Mouse (Mus musculus): ENCODE data around the gene Leng9. TPM values are rescaled to one million over a fixed set of nuclear protein-coding genes. Genes with fewer than 3 reads are reported as not detected.
A peak's percentile ranks its signal among the peaks of the same experiment; 100 is the strongest.

The Leng9 gene
- polyA plus RNA-seq, 1 experiment from 2014 or later, result 5.7 TPM

GRCm38 (mm10) chr7:4119976-4120921 lies 29.9 kb downstream of the Leng9 start:
- peaks cover 53% of the 10 kb centered on the region for H3K4me1 ChIP-seq (replicated peaks)
- H3K27me3 ChIP-seq, result no peaks in the 10 kb centered on the region
- WGBS, result 8% methylated on average over 19 of the region's 19 CpGs
- peak overlapping the region; percentile 61 for H3K4me2 ChIP-seq
- H3K4me3 ChIP-seq, result peak overlapping the region; percentile 55
- ATAC-seq (ENCODE audit: low FRiP score, low read depth), result peak; percentile 5; the same call in 1 of the 2 replicates
- peak overlapping the region; percentile 82 for H3K27ac ChIP-seq (replicated peaks)
- no peaks in the 10 kb centered on the region for H3K36me3 ChIP-seq
- peak overlapping the region; percentile 69 for H3K9ac ChIP-seq
- no peaks in the 10 kb centered on the region for H3K9me3 ChIP-seq

- Histone ChIP-seq H3K27me3 (no peaks in the 10 kb centered on the region), H3K9ac (peak within 1 kb of the TSS; percentile 69), H3K4me3 (peak within 1 kb of the TSS; percentile 55), H3K27ac (replicated peaks) (peak within 1 kb of the TSS; percentile 82), H3K4me1 (replicated peaks) (peaks cover 45% of the 10 kb centered on the region), H3K4me2 (peak within 1 kb of the TSS; percentile 61), H3K9me3 (no peaks in the 10 kb centered on the region), H3K36me3 (no peaks in the 10 kb centered on the region)
- ATAC-seq (ENCODE audit: low FRiP score, low read depth), result peak; percentile 16; the same call in 1 of the 2 replicates
- WGBS, result 1% methylated on average over 33 of the region's 37 CpGs
These were observed 30.8 kb downstream of the Leng9 start, which contains the start of gene Ttyh1 for GRCm38 (mm10) chr7:4119344-4119902. TSS of gene Ttyh1 (plus strand) at chr7:4119408.

DNA sequence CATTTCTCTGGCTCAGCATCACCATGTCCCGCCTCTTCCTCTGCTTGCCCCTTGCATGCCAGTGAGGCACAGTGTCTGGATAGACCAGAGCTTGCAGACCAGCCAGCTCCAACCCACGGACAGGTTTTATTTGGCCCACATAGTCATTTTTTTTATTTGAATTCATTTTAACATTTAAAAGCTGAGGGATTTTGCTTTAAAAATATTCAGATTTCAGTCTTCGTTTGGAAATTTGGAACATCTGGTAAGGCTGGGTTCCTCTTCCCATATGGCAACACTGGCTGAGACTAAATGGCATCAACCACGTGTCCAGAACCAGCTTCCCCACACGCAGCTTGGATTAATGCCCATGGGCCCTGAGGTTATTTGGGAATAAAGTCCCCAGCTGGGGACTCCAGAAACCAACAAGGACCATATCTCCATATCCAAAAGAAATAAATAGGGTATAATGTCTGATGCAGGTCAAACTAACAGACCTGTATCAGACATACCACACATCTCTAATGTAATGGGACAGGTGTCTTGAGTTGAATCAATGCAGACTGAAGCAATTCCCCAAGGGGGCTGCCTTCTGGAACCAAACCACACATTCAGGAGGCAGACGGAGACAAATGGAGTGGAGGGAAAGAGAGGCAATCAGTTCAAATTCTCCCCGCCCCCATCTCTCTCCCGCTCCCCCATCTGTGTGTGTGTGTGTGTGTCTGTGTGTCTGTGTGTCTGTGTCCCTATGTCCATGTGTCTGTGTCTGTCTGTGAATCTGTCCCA lies 32.9 kb downstream of the Leng9 start:
- Histone ChIP-seq H3K4me3 (no peak overlapping the region), H3K36me3 (no peaks in the 10 kb centered on the region), H3K4me2 (no peak overlapping the region), H3K9me3 (no peaks in the 10 kb centered on the region), H3K27ac (replicated peaks) (no peak overlapping the region), H3K9ac (no peak overlapping the region), H3K27me3 (no peaks in the 10 kb centered on the region), H3K4me1 (replicated peaks) (peaks cover 25% of the 10 kb centered on the region)
- no peak for ATAC-seq (ENCODE audit: low FRiP score, low read depth)
- 58% methylated on average over 8 of the region's 8 CpGs for WGBS

DNA sequence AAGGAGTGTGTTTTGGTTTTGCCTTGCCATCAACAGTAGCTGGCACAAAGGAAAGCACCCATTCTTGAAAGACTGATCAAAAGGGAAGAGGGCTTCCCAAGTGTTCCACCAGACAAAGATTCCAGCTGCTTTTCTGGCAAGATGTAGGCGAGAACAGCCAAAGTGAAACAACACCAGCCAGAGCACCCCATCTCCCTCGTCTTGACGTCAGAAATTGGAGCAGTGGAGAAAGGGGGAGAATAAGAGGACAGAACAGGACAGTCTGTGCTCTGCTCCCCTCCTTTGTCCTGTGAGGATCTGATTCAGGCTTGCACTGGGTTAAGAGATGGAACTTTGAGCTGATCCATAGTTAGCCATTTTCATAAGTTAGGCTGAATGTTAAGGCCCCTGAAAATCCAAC lies 38.4 kb downstream of the Leng9 start:
- H3K4me1 ChIP-seq (replicated peaks), result no peaks in the 10 kb centered on the region
- WGBS, result 64% methylated on average over 3 of the region's 3 CpGs
- H3K27ac ChIP-seq (replicated peaks), result peak overlapping the region; percentile 15; the same call in 1 of the 2 replicates
- no peaks in the 10 kb centered on the region for H3K9me3 ChIP-seq
- H3K4me2 ChIP-seq, result no peak overlapping the region
- H3K4me3 ChIP-seq, result no peak overlapping the region
- no peaks in the 10 kb centered on the region for H3K27me3 ChIP-seq
- no peak for ATAC-seq (ENCODE audit: low FRiP score, low read depth)
- no peaks in the 10 kb centered on the region for H3K36me3 ChIP-seq
- no peak overlapping the region for H3K9ac ChIP-seq

DNA sequence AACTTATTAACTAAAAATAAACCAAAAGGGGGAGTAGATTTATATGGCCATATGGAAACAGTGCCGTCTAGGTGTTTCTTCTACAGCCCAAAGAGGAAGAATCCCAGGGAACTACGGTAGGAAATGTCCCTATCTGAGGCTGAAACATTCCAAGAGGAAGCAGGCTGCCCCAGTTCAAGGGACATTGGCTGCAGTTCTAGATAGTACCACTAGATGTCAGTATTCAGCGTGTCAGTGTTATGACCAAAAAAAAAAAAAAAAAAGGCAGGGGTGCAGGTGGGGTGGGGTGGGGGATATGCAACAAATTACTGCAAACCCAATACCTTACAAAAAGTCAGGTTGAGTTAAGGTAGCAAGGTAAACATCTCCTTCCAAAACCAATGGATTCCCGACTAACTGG lies 46.8 kb downstream of the Leng9 start:
- H3K27ac ChIP-seq (replicated peaks), result no peak overlapping the region
- H3K27me3 ChIP-seq, result no peaks in the 10 kb centered on the region
- H3K9ac ChIP-seq, result no peak overlapping the region
- H3K4me1 ChIP-seq (replicated peaks), result no peaks in the 10 kb centered on the region
- no peak overlapping the region for H3K4me3 ChIP-seq
- no peak overlapping the region for H3K4me2 ChIP-seq
- WGBS, result 11% methylated on average over 4 of the region's 4 CpGs
- no peak for ATAC-seq (ENCODE audit: low FRiP score, low read depth)
- no peaks in the 10 kb centered on the region for H3K9me3 ChIP-seq
- H3K36me3 ChIP-seq, result no peaks in the 10 kb centered on the region

DNA sequence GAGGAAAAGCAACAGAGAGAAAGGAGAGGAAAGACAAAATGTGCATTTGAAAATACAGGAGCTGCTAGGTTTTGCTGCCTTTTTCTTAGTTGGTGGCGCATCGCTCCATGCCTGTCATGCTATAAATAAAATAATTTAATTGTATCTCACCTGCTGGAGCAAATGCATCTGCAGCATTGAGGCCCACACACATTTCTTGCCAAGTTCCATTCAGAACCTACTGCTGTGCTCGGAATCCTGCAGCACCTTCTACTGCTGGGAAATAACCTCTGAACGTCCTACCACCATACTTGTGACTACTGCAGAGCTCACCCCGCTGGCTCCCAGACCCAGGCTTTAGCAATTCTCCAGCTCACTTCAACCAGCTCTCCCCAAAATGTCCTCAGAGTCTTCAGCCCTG lies 49.0 kb downstream of the Leng9 start:
- ATAC-seq (ENCODE audit: low FRiP score, low read depth), result no peak
- H3K4me1 ChIP-seq (replicated peaks), result no peaks in the 10 kb centered on the region
- WGBS, result 86% methylated on average over 5 of the region's 5 CpGs

DNA sequence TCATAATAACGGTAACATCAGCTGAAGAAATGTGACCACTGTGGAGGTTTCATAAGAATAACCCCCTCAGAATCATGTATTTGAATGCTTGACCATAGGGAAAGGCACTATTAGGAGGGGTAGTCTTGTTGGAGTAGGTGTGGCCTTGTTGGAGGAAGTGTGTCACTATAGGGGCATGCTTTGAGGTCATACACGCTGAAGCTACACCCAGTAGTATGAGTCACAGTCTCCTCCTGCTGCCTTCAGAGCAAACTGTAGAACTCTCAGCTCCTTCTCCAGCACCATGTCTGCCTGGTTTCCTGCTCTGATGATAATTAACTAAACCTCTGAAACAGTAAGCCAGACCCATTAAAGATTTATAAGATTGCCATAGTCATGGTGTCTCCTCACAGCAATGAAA lies 51.3 kb downstream of the Leng9 start:
- Histone ChIP-seq H3K9ac (no peak overlapping the region), H3K27ac (replicated peaks) (no peak overlapping the region), H3K9me3 (no peaks in the 10 kb centered on the region), H3K4me1 (replicated peaks) (no peaks in the 10 kb centered on the region), H3K27me3 (no peaks in the 10 kb centered on the region), H3K4me3 (no peak overlapping the region), H3K36me3 (no peaks in the 10 kb centered on the region), H3K4me2 (no peak overlapping the region)
- ATAC-seq (ENCODE audit: low FRiP score, low read depth), result no peak
- WGBS, result 82% methylated on average over 2 of the region's 2 CpGs

More for the DNA sequence above, 49.0 kb downstream of the Leng9 start:
- Histone ChIP-seq H3K36me3 (no peaks in the 10 kb centered on the region), H3K9ac (no peak overlapping the region), H3K4me2 (no peak overlapping the region), H3K27me3 (no peaks in the 10 kb centered on the region), H3K4me3 (no peak overlapping the region), H3K9me3 (no peaks in the 10 kb centered on the region), H3K27ac (replicated peaks) (no peak overlapping the region)

DNA sequence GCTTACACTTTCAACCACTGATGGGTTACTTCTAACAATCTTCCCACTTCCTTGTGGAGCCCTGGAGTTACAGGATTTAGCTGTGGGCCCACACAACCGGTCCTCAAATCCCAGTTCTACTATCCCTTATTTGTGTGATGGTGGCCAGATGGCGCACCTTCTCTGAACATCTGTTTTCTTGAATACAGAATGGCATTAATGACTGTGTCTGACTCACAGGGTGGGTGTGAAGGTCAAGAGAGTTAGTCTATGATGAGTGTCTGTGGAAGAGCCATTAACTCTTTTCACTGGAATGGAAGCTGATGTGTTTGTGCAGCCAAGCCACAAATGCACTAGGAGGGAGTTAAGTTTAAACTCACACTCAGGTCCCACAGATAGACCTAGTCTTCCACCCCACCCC lies 51.9 kb downstream of the Leng9 start:
- WGBS, result 81% methylated on average over 2 of the region's 2 CpGs
- no peak overlapping the region for H3K4me3 ChIP-seq
- no peak overlapping the region for H3K9ac ChIP-seq
- ATAC-seq (ENCODE audit: low FRiP score, low read depth), result no peak
- no peaks in the 10 kb centered on the region for H3K9me3 ChIP-seq
- no peak overlapping the region for H3K27ac ChIP-seq (replicated peaks)
- no peaks in the 10 kb centered on the region for H3K4me1 ChIP-seq (replicated peaks)
- no peak overlapping the region for H3K4me2 ChIP-seq
- no peaks in the 10 kb centered on the region for H3K36me3 ChIP-seq
- H3K27me3 ChIP-seq, result no peaks in the 10 kb centered on the region

Other genes starting within 250 kb of the Leng9 start
- gene Lilra6, start 234.9 kb downstream of the Leng9 start, polyA plus RNA-seq (2015; fragmentation: Nextera tagmentation; extraction: Ambion mirVana), result 0.09 TPM in 1 of 2 replicates, not detected in the other
- 3.0 and 3.3 TPM in 2 replicates for gene Lair1, start 87.2 kb downstream of the Leng9 start, polyA plus RNA-seq (2015; fragmentation: Nextera tagmentation; extraction: Ambion mirVana)
- 158 and 181 TPM in 2 replicates for gene Ttyh1, start 31.0 kb downstream of the Leng9 start, polyA plus RNA-seq (2015; fragmentation: Nextera tagmentation; extraction: Ambion mirVana)
- gene Leng8, start 13.3 kb downstream of the Leng9 start, polyA plus RNA-seq (2015; fragmentation: Nextera tagmentation; extraction: Ambion mirVana), result 83.6 and 97.5 TPM in 2 replicates
- gene Cdc42ep5, start 14.5 kb upstream of the Leng9 start, polyA plus RNA-seq (2015; fragmentation: Nextera tagmentation; extraction: Ambion mirVana), result 7.4 and 8.8 TPM in 2 replicates
- gene Lilra5, start 87.4 kb upstream of the Leng9 start, polyA plus RNA-seq (2015; fragmentation: Nextera tagmentation; extraction: Ambion mirVana), result 0.20 TPM in 1 of 2 replicates, not detected in the other
- gene Ncr1, start 187.3 kb upstream of the Leng9 start, polyA plus RNA-seq (2015; fragmentation: Nextera tagmentation; extraction: Ambion mirVana), result not detected in 2 replicates
- 0.10 TPM in 1 of 2 replicates, not detected in the other for gene Gp6, start 247.4 kb upstream of the Leng9 start, polyA plus RNA-seq (2015; fragmentation: Nextera tagmentation; extraction: Ambion mirVana)